Mouse (Mus musculus) liver, adult 2 months (tissue): Measurements from ENCODE around the gene Asb7. TPM values are rescaled to one million over a fixed set of nuclear protein-coding genes. Genes with fewer than 3 reads are reported as not detected.

Experiments
- DNase-seq: peaks from one replicate; pipeline ENCODE4 v3.0.0-alpha.2; 2011; ENCODE audit warnings: low read depth, low spot score; ENCODE audit errors: extremely low read depth
- H3K27ac ChIP-seq: fragments of 200-500 bp; replicated peaks from 2 replicates; pipeline ENCODE4 v1.5.1; 2012; ENCODE audit warnings: low read depth, mild to moderate bottlenecking, control low read depth, inconsistent platforms, low read length; ENCODE audit not compliant: insufficient read depth
- H3K27me3 ChIP-seq: fragments of 200-500 bp; 2 replicates; pipeline ENCODE4 v1.6.1; 2012; ENCODE audit warnings: mild to moderate bottlenecking, moderate library complexity, low read length, inconsistent platforms; ENCODE audit not compliant: control insufficient read depth, insufficient read depth
- H3K36me3 ChIP-seq: fragments of 200-500 bp; 2 replicates; pipeline ENCODE4 v1.6.1; 2012; ENCODE audit warnings: low read length, inconsistent platforms; ENCODE audit not compliant: control insufficient read depth, insufficient read depth
- H3K4me1 ChIP-seq: fragments of 200-500 bp; 2 replicates; pipeline ENCODE4 v1.6.1; 2011; ENCODE audit warnings: low read length; ENCODE audit not compliant: control insufficient read depth, insufficient read depth
- H3K4me3 ChIP-seq: fragments of 200-500 bp; 2 replicates; pipeline ENCODE4 v1.5.1; 2011; ENCODE audit warnings: low read depth, mild to moderate bottlenecking, control low read depth, low read length, moderate library complexity; ENCODE audit not compliant: insufficient read depth
- H3K79me2 ChIP-seq: fragments of 200-500 bp; 2 replicates; pipeline ENCODE4 v1.6.1; 2012; ENCODE audit warnings: inconsistent platforms, mild to moderate bottlenecking, low read length, moderate library complexity; ENCODE audit not compliant: control insufficient read depth, insufficient read depth
- H3K9ac ChIP-seq: fragments of 200-500 bp; 2 replicates; pipeline ENCODE4 v1.6.1; 2012; ENCODE audit warnings: low read depth, mild to moderate bottlenecking, control low read depth, inconsistent platforms, low read length
- CTCF ChIP-seq: fragments of 200-500 bp; IDR thresholded peaks from 2 replicates; pipeline ENCODE4 v1.5.1; 2011; ENCODE audit warnings: low read depth, low read length, control low read depth
- POLR2A ChIP-seq: fragments of 200-500 bp; IDR thresholded peaks from 2 replicates; pipeline ENCODE4 v1.6.1; 2011; ENCODE audit warnings: low read length, control low read depth; ENCODE audit not compliant: insufficient read depth; ENCODE audit errors: extremely low read depth
- WGBS: fragments of 180-500 bp; shearing (Covaris S2); methylation state at CpG from one replicate; pipeline ENCODE4 v1.1.7; 2018; 5-methylcytosine and 5-hydroxymethylcytosine counted together
- polyA plus RNA-seq: library from polyadenylated mRNA; depleted of rRNA; stranded (reverse); fragments of >200 nt; gene quantifications from 2 replicates; pipeline ENCODE4 v1.2.3, GENCODE M21; 2012
- total RNA-seq: library from RNA; depleted of rRNA; stranded (reverse); fragments of >200 nt; gene quantifications from 2 replicates; pipeline ENCODE4 v1.2.3, GENCODE M21; 2014

Asb7 gene
- total and polyA plus RNA-seq, 2 experiments = 2.1 to 7.1 TPM

- Histone ChIP-seq H3K79me2 (no peaks in the 10 kb centered on the region), H3K27ac (no peak overlapping the region), H3K27me3 (no peaks in the 10 kb centered on the region), H3K4me1 (no peaks in the 10 kb centered on the region), H3K36me3 (peaks cover 38% of the 10 kb centered on the region), H3K9ac (no peak overlapping the region), H3K4me3 (no peak overlapping the region)
- TF ChIP-seq POLR2A (no peak), CTCF (no peak)
- WGBS = 90% methylated on average over 2 of the region's 2 CpGs
- no peak for DNase-seq
These were observed 13.6 kb downstream of the Asb7 start for GRCm38 (mm10) chr7:66675800-66676199.

- Histone ChIP-seq H3K79me2 (no peaks in the 10 kb centered on the region), H3K27ac (no peak overlapping the region), H3K36me3 (peaks cover 7% of the 10 kb centered on the region), H3K9ac (no peak overlapping the region), H3K4me1 (0 out of 2 replicates have a peak, but pooled peaks cover 3% of the 10 kb centered on the region), H3K27me3 (no peaks in the 10 kb centered on the region), H3K4me3 (no peak overlapping the region)
- TF ChIP-seq POLR2A (no peak), CTCF (no peak)
- DNase-seq = no peak
These were observed 22.3 kb downstream of the Asb7 start for GRCm38 (mm10) chr7:66667064-66667463.

DNA sequence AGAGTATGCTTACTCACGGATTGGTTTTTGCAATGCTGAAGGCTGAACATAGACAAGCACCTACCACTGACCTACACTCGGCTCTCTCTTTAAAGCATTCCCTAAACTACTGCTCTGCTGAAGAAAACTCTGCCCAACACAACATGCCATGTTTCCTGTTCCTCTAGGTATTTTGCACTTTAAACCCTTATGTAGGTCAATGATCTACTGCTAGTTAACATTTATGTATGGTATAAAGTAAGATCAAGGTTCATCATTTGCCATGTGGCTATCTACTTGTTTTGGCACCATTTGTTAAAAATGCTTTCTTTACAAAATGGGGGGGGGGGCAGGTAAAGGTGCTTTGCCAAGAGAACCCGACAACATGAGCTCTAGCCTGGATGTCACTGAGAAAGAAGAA is 25.8 kb downstream of the Asb7 start:
- peak; percentile 14 for DNase-seq
- Histone ChIP-seq H3K4me3 (no peak overlapping the region), H3K79me2 (0 out of 2 replicates have a peak, but pooled peaks cover 5% of the 10 kb centered on the region), H3K9ac (no peak overlapping the region), H3K27me3 (no peaks in the 10 kb centered on the region), H3K36me3 (peaks cover 3% of the 10 kb centered on the region; the same call in 1 of the 2 replicates), H3K4me1 (0 out of 2 replicates have a peak, but pooled peaks cover 4% of the 10 kb centered on the region), H3K27ac (no peak overlapping the region)
- TF ChIP-seq POLR2A = no peak
- no peak for TF ChIP-seq CTCF
- 37% methylated on average over 3 of the region's 3 CpGs for WGBS

DNA sequence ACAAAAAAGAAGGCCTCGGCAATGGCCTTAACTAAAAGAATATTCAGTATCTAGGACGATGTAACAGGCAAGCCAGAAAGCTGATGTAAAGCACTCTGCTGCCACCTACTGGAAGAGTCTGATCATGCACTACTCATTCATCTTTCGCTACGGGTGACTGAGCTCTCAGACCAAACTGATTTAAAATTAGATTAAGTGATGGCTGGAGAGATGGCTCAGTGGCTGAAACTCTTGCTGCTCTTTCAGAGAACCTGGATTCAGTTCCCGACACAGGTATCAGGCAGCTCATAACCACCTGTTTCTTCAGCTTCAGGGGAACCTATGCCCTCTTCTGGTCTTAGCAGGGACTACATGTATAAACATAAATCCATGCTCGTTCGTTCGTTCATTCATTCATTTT is 27.8 kb downstream of the Asb7 start:
- Histone ChIP-seq H3K27ac (no peak overlapping the region), H3K9ac (0 out of 2 replicates have a peak overlapping the region, but pooled peaks have one; percentile 32), H3K27me3 (no peaks in the 10 kb centered on the region), H3K4me3 (peak overlapping the region; percentile 48), H3K4me1 (0 out of 2 replicates have a peak, but pooled peaks cover 4% of the 10 kb centered on the region), H3K79me2 (0 out of 2 replicates have a peak, but pooled peaks cover 7% of the 10 kb centered on the region), H3K36me3 (peaks cover 5% of the 10 kb centered on the region; the same call in 1 of the 2 replicates)
- TF ChIP-seq CTCF (peak; percentile 68), POLR2A (no peak)
- DNase-seq = peak; percentile 50
- 6% methylated on average over 8 of the region's 8 CpGs for WGBS

- DNase-seq = no peak
- no peak overlapping the region for H3K4me3 ChIP-seq
- TF ChIP-seq CTCF (no peak), POLR2A (no peak)
- H3K27me3 ChIP-seq = no peaks in the 10 kb centered on the region
- WGBS = 78% methylated on average over 8 of the region's 8 CpGs
- H3K27ac ChIP-seq = no peak overlapping the region
- H3K4me1 ChIP-seq = 0 out of 2 replicates have a peak, but pooled peaks cover 4% of the 10 kb centered on the region
- H3K36me3 ChIP-seq = peaks cover 5% of the 10 kb centered on the region; the same call in 1 of the 2 replicates
- 0 out of 2 replicates have a peak, but pooled peaks cover 7% of the 10 kb centered on the region for H3K79me2 ChIP-seq
- H3K9ac ChIP-seq = no peak overlapping the region
These were observed 28.4 kb downstream of the Asb7 start for GRCm38 (mm10) chr7:66660972-66661371.

GRCm38 (mm10) chr7:66660291-66660690 is 29.1 kb downstream of the Asb7 start:
- Histone ChIP-seq H3K9ac (no peak overlapping the region), H3K27me3 (no peaks in the 10 kb centered on the region), H3K36me3 (peaks cover 5% of the 10 kb centered on the region; the same call in 1 of the 2 replicates), H3K27ac (no peak overlapping the region), H3K4me1 (peaks cover 9% of the 10 kb centered on the region; the same call in 1 of the 2 replicates), H3K79me2 (0 out of 2 replicates have a peak, but pooled peaks cover 7% of the 10 kb centered on the region), H3K4me3 (no peak overlapping the region)
- DNase-seq = no peak
- WGBS = 77% methylated on average over 7 of the region's 7 CpGs
- no peak for TF ChIP-seq CTCF
- no peak for TF ChIP-seq POLR2A
